Mouse (Mus musculus) thymus, adult 2 months (tissue): ENCODE results near the gene AI481877. TPM values are rescaled to one million over a fixed set of nuclear protein-coding genes. Genes with fewer than 3 reads are reported as not detected.

Experiments used
- DNase-seq: peaks from one replicate; pipeline ENCODE4 v3.0.0; 2021
- H3K27ac ChIP-seq: fragments of 200-500 bp; 2 replicates; pipeline ENCODE4 v1.5.1; 2012; ENCODE audit warnings: low read length, control low read depth; ENCODE audit not compliant: control insufficient read depth, insufficient read depth
- H3K27me3 ChIP-seq: fragments of 200-500 bp; 2 replicates; pipeline ENCODE4 v1.6.1; 2012; ENCODE audit warnings: mild to moderate bottlenecking, low read length, moderate library complexity, mixed read lengths; ENCODE audit not compliant: control insufficient read depth, insufficient read depth
- H3K36me3 ChIP-seq: fragments of 200-500 bp; 2 replicates; pipeline ENCODE4 v1.6.1; 2012; ENCODE audit warnings: mild to moderate bottlenecking, low read length, moderate library complexity; ENCODE audit not compliant: control insufficient read depth, insufficient read depth
- H3K4me1 ChIP-seq: fragments of 200-500 bp; replicated peaks from 2 replicates; pipeline ENCODE4 v1.6.1; 2012; ENCODE audit warnings: low read length; ENCODE audit not compliant: control insufficient read depth, insufficient read depth
- H3K4me3 ChIP-seq: fragments of 200-500 bp; 2 replicates; pipeline ENCODE4 v1.5.1; 2012; ENCODE audit warnings: mild to moderate bottlenecking, low read length, control low read depth, moderate library complexity; ENCODE audit not compliant: control insufficient read depth, insufficient read depth
- CTCF ChIP-seq: fragments of 200-500 bp; IDR thresholded peaks from 2 replicates; pipeline ENCODE4 v1.5.1; 2012; ENCODE audit warnings: mild to moderate bottlenecking, control low read depth, low read length, moderate library complexity, borderline replicate concordance; ENCODE audit not compliant: control insufficient read depth, poor library complexity, insufficient read depth; ENCODE audit errors: extremely low read depth
- POLR2A ChIP-seq: fragments of 200-500 bp; IDR thresholded peaks from 2 replicates; pipeline ENCODE4 v1.6.1; 2012; ENCODE audit warnings: mild to moderate bottlenecking, low read length, control low read depth, moderate library complexity; ENCODE audit not compliant: control insufficient read depth, poor library complexity, insufficient read depth; ENCODE audit errors: extremely low read depth
- WGBS: fragments of 180-500 bp; shearing (Covaris S2); methylation state at CpG from one replicate; pipeline ENCODE4 v1.1.7; 2018; 5-methylcytosine and 5-hydroxymethylcytosine counted together
- polyA plus RNA-seq: library from polyadenylated mRNA; depleted of rRNA; stranded (reverse); fragments of >200 nt; gene quantifications from 2 replicates; pipeline ENCODE4 v1.2.3, GENCODE M21; 2012

AI481877 gene
- polyA plus RNA-seq, 1 experiment: not detected

DNA sequence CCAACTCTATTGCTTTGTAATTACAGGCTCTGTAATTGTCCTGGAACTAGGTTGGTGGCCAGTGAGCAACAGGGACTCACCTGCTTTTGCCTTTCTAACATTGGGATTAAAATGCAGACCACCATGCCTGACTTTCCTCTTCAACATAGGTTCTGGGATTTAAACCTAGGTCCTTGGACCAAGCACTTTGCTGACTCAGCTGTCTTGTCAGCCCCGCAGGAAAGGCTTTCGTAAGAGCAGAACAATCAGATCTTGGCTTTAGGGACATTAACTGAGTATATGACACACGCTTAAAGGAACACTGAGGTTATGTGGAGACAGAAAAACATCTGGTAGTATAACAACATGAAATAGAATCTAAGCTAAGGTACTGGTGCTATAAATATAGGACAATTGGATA is 80.9 kb downstream of the AI481877 start:
- WGBS: 96% methylated on average over 3 of the region's 3 CpGs
- TF ChIP-seq CTCF (no peak), POLR2A (no peak)
- H3K27ac ChIP-seq: no peak overlapping the region
- H3K27me3 ChIP-seq: no peaks in the 10 kb centered on the region
- H3K36me3 ChIP-seq: no peaks in the 10 kb centered on the region
- no peak overlapping the region for H3K4me3 ChIP-seq
- H3K4me1 ChIP-seq: no peaks in the 10 kb centered on the region
- no peak for DNase-seq

DNA sequence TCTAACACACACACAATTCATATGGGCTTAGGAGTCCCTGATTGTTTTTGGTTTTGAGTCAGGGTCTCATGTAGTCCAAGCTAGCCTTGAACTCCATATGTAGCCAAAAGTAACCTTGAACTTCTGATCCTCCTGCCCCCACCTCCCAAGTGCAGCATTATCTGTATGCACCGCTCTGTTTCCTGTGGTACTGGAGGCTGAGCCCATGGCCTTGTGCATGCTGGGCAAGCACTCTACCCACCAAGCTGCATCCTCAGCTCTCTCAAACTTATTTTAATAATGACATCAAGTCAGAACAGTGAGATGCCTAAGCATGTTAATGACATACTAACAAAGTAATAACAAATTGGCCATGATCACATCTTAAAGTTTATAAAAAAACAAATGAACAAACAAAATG is 87.7 kb downstream of the AI481877 start:
- Histone ChIP-seq H3K36me3 (no peaks in the 10 kb centered on the region), H3K4me1 (no peaks in the 10 kb centered on the region), H3K27me3 (no peaks in the 10 kb centered on the region), H3K4me3 (no peak overlapping the region), H3K27ac (no peak overlapping the region)
- TF ChIP-seq CTCF: no peak
- TF ChIP-seq POLR2A: no peak
- DNase-seq: no peak
- WGBS: 100% methylated on average over 1 of the region's 1 CpGs

DNA sequence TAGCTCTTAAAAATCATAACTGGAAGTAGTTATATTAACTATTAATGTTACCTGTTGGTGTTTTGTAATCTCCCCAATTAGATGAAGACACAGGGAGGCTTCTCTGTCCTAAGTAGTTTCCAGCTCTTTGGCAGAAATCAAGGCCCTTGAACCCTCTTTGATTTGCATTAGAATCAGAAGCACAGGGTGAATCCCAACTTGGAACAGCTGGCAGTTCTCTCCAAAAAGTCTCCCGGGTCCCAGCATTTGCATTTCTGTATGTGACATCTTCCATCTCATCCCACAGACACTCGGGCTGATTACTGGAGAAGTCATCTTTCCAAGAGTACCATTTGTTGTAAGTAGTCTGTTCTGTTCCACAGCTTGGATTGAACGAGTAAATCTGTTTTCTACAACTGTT is 91.6 kb downstream of the AI481877 start:
- WGBS: 88% methylated on average over 3 of the region's 3 CpGs
- no peak for DNase-seq
- no peaks in the 10 kb centered on the region for H3K36me3 ChIP-seq
- H3K4me1 ChIP-seq: no peaks in the 10 kb centered on the region
- TF ChIP-seq CTCF: no peak
- TF ChIP-seq POLR2A: no peak
- H3K27me3 ChIP-seq: no peaks in the 10 kb centered on the region
- no peak overlapping the region for H3K27ac ChIP-seq
- H3K4me3 ChIP-seq: no peak overlapping the region

DNA sequence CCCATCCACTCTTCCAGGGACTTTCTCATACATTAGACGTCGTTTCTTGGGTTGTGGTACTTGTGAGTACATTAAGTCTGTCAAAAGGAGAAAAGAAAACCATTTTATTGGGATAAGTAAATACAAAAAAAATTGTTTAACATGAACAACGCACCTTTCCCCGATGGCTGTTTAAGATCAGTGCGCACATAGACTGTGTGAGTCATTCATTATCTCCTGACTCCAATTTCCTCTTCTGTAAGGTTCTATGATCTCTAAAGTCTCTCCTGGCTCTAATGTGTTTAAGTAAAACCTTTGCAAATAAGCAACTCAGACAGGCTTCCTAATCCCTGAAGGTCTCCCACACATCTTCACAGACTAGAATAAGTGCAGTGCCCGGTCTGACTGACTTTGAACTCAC is 94.9 kb downstream of the AI481877 start:
- H3K36me3 ChIP-seq: no peaks in the 10 kb centered on the region
- H3K4me3 ChIP-seq: no peak overlapping the region
- no peak for DNase-seq
- H3K27me3 ChIP-seq: no peaks in the 10 kb centered on the region
- H3K4me1 ChIP-seq: peaks cover 3% of the 10 kb centered on the region
- H3K27ac ChIP-seq: no peak overlapping the region
- 94% methylated on average over 6 of the region's 6 CpGs for WGBS
- TF ChIP-seq POLR2A (no peak), CTCF (no peak)

DNA sequence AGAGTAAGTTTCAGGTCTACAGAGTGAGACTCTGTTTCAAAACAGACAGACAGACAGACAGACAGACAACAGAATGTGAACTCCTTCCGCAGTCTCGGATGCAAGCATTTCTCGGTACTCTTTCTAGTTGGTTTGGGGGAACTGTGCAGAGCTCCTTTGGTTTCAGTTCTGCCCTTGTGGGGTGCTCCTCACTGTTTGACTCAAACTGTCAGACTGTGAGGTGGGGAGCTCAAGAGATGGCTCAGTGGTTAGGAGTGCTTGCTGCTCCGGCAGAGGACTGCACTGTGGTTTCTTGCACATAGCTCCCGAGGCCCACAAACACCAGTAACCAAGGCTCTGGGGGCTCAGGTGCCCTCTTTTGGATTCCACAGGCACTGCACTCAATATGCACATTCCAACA is 95.7 kb downstream of the AI481877 start:
- Histone ChIP-seq H3K36me3 (no peaks in the 10 kb centered on the region), H3K4me1 (peaks cover 3% of the 10 kb centered on the region), H3K4me3 (no peak overlapping the region), H3K27ac (no peak overlapping the region), H3K27me3 (no peaks in the 10 kb centered on the region)
- WGBS: 94% methylated on average over 5 of the region's 5 CpGs
- TF ChIP-seq CTCF: no peak
- TF ChIP-seq POLR2A: no peak
- DNase-seq: no peak

DNA sequence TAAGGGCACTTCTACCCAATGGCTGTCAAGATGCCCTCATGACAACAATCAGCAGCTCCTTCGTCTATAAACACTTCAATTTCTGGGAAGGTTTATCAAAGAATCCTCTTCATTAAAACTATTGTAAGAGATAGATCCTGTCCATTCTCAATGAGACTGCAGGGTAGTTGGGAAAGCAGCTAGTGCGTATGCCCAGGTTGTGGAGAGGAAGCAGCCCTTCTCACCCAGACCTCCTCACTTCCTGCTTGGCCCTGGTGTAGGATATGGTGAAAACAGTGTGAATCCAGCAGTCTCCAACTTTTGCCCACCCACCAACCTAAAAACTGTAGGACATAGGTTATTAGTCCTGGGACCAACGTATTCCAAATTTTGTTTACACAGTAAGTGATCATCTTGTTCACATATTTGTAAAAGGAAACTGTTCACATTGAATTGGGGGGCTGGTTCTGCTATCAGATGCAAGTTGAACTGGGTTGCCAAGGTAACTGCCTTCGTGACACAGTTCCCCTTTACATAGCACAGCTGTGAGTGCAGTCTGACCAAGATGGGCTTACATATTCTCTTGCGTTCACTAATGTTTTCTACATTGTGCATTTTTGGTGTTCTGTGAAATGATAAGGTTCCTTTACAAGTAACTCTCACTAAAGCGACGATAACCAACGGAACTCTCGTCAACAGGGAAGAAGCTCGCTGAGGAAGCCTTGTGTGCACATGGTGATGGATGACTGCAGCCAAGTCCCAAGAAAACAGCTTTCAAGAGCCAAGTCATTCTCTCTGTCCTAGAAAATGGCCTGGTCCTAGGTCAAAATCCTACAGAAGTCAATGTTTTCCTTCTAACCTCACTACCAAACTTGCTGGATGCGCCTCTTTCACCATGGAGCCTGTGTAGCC is 98.1 kb downstream of the AI481877 start:
- Histone ChIP-seq H3K36me3 (no peaks in the 10 kb centered on the region), H3K4me1 (peaks cover 10% of the 10 kb centered on the region), H3K27me3 (no peaks in the 10 kb centered on the region), H3K27ac (no peak overlapping the region), H3K4me3 (no peak overlapping the region)
- no peak for DNase-seq
- no peak for TF ChIP-seq POLR2A
- WGBS: 67% methylated on average over 11 of the region's 11 CpGs

DNA sequence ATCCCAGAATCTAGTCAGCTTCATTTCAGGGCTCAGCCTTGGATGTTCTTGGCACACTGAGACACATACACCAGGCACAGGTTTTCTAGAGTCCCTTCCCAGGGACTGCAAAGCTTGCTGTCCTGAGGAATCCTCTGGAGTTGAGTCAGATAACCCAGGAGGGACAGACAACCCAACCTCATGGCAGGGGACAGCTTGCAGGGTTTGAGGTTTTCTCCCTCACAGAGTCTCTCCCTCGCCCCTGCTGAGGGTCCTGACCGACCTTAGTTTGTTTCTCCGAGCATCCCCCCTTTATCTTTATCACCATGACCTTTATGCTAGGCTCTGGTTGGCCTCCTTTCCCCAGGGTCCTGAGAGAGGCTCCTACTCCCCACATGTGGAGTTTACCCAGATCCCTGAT is 101.3 kb downstream of the AI481877 start:
- H3K4me3 ChIP-seq: no peak overlapping the region
- no peak for TF ChIP-seq POLR2A
- TF ChIP-seq CTCF: no peak
- H3K36me3 ChIP-seq: no peaks in the 10 kb centered on the region
- 89% methylated on average over 3 of the region's 3 CpGs for WGBS
- no peak overlapping the region for H3K27ac ChIP-seq
- no peak for DNase-seq
- peaks cover 15% of the 10 kb centered on the region for H3K4me1 ChIP-seq
- H3K27me3 ChIP-seq: no peaks in the 10 kb centered on the region
